Mouse (Mus musculus) granulocyte monocyte progenitor cell, adult 5-6 weeks (primary cell): ENCODE data around the gene AI464131. TPM values are rescaled to one million over a fixed set of nuclear protein-coding genes. Genes with fewer than 3 reads are reported as not detected.

Source experiments
- ATAC-seq: replicated peaks from 2 replicates; pipeline ENCODE4 v1.8.0; 2016; ENCODE audit warnings: mild to moderate bottlenecking, moderate TSS enrichment, inconsistent platforms; ENCODE audit not compliant: poor library complexity, severe bottlenecking
- total RNA-seq, 2 experiments: library from RNA; stranded (forward) in 1 of 2; stranded (reverse) in 1 of 2; fragments of 200-712, 200-1000 nt in 1 of 2; fragments of >200 nt in 1 of 2; fragmentation: Nextera tagmentation in 1 of 2; gene quantifications; 2 replicates each; pipeline ENCODE4 v1.2.3; 2014 to 2017

The AI464131 gene
- total RNA-seq, 2 experiments from 2014 or later = not detected

- peak; percentile 71 for ATAC-seq
These were observed 4.0 kb upstream of the AI464131 start for GRCm38 (mm10) chr4:41506906-41507305.

GRCm38 (mm10) chr4:41506156-41506555 lies 3.3 kb upstream of the AI464131 start:
- ATAC-seq = peak; percentile 34

DNA sequence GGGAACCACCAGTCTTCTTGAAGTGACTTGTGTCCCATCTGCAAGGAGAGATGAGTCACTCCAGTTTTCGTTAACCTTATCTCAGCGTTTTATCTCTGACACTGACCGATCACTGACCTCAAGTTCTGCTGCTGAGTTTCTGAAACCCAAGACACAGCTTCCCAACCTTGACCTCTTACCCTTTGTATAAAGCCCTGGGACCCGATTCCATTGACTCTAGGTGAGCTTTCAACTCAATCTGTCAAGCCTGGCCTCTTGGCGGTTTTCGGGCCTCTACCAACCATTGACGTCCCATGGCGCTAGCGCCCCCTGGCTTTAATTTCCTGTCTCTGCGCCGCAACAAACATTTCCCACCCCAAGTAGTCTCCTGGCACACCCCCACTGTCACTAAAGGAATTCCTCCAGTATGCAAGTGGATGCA lies 2.3 kb upstream of the AI464131 start:
- ATAC-seq = no peak

GRCm38 (mm10) chr4:41504325-41504724 lies 1.4 kb upstream of the AI464131 start:
- no peak for ATAC-seq

- no peak for ATAC-seq
These were observed 520 bp downstream of the AI464131 start for GRCm38 (mm10) chr4:41502171-41502940.

DNA sequence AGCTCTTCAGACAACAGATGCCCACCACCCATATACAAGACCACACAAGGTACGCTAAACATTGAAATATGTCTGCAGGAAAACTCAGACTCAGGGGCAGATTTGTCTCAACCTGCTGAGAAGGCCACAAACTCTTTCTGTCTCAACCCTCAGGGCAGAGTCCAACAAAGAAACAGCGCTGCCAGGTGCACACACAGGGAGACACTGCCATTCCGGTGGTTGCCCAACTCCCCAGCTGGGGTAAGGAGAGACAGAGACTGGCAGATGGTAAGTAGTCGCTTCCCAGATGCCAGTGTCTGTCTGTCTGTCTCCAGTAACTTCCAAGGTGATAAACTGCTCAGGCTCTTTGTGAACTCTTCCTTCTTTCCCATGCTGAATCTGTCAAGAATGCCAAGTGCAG lies 2.1 kb downstream of the AI464131 start:
- ATAC-seq = no peak

DNA sequence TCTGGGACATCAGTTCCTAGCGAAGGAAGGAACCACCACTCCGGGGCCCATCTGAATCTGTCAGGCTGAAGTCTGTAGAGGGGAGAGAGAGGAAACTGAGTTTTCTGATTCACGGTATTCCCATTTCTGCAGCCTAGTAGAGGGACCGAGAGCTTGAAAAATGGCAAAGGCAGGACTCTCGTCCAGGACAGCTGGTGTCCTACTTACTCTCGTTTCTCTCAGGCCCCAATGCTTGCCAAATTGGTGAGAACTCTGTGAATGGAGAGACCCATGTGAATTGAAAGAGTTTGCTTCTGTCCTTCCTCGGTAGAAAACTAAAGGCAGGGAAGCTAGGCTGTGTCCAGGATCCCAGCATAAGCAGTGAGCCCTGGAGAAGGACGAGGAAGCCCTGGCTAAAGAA lies 3.3 kb downstream of the AI464131 start:
- no peak for ATAC-seq

DNA sequence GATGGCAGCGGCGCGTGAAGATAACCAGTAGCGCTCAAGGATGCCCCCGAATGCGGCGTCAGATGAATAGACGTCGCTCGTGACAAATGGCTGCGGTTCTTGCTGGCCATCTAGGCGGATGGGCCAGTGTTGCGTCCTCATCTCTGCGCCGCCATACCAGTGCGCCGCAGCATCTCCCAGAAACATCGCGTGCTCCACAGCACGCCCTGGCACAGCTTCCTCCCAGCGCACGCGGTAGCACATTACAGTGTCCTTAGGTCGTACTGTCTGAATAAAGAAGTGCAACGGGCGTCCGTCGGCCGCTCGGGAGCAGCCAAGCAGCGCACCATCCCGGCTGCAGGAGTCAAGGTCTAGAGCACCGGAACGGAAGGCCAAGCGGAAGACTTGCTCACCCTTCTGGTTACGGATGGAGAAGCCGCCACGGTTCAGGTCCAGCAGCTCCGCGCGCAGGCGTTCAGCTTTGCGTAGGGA lies 3.9 kb downstream of the AI464131 start:
- 0 out of 2 replicates have a peak, but pooled peaks have one; percentile 8 for ATAC-seq

- no peak for ATAC-seq
These were observed 4.7 kb downstream of the AI464131 start for GRCm38 (mm10) chr4:41497995-41498845.

DNA sequence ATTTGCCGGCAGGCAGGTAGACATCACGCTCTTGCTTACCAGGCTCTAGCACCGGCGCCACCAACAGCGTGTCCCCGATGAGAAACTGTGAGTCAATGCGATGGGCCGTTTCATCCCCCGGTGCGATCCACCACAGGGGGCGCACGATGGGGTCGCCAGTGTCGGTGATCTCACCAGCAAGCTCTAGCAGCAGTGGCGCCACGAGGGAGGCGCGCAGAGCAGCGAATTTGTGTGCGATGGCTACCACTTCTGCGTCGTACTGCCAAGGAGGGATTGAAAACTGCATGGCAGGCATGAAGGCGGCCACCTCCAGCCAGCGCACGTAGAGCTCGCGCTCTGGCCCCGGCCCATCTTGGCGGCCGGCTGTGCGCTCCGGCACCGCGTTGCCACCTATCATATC lies 5.3 kb downstream of the AI464131 start:
- ATAC-seq = peak; percentile 61

DNA sequence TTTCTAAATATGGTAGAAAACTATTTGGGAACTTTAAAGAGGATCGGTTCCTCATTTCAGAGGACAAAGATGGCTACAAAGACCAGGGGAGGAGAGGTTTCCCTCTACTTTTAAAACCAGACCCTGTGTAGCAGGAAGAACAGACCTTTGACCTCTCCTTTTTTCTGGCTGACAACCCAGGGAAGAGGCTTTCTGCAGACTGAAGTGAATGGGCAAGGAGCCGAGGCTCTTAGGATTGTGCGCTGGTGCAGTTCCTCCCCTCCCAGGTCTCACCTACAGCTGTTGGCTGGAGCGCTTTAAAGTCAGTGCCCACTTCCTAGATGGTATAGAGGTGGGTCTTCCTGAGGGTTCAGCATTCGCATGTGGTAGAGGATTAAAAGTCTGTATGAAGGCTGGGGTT lies 5.8 kb downstream of the AI464131 start:
- no peak for ATAC-seq

DNA sequence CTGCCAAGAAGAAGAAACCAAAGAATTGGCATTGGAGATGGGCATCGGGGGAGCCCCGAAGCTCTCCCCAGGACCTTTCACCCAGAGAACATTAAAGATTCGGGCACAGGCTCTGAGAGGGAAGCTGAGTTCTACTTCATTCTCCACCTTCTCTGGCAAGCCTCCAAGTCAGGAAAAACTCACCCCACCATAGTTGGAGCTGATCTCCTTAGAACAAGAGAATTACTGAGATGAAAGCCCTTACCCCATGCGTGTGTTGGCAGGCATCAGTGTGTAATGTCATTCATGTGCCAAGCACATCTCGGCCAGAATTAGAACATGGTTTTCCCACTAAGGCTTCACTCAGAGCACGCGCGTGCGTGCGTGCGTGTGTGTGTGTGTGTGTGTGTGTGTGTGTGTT lies 7.0 kb downstream of the AI464131 start:
- no peak for ATAC-seq

- no peak for ATAC-seq
These were observed 7.8 kb downstream of the AI464131 start for GRCm38 (mm10) chr4:41495076-41495475.

DNA sequence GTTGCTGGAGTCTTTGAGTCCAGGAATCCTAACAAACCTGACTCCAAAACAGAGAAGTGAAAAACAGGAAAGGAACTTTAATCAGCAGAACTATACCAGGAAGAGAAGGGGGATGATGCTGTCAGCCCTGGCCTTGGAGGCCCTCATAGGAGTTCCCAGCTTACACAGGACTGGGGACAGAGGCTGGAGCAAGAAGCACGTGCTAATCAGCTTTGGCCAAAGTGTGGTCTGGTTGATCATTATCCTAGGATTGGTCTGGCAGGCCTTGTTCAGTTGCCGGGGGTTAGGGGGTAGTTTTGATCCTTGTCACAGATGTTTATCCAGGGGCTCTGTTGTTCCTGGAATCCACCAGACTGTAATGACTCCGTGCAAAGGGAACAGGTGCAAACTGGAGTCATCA lies 8.5 kb downstream of the AI464131 start:
- ATAC-seq = no peak

GRCm38 (mm10) chr4:41493464-41494116 lies 9.3 kb downstream of the AI464131 start:
- ATAC-seq = no peak

GRCm38 (mm10) chr4:41492951-41493350 lies 9.9 kb downstream of the AI464131 start:
- no peak for ATAC-seq

DNA sequence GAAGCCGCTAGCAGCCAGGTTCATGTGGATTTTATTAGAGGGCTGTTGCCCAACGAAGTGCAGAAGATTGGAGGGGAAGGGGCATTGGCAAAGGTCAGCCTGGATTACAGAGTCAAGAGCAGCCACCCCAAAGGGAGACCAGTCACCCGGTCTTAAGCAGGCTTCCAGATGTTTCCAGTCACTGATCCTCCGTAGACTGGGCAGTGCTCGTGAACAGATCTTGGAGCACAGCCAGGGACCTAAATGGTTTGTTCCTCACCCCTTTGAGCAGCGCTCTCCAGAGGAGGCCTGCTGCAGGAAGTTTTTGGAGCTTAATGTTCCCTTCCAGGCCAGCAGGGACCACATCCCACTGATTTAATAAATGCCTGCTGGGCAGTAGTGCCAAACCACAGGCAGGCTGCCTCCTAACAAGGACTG lies 21.3 kb downstream of the AI464131 start:
- ATAC-seq = no peak

GRCm38 (mm10) chr4:41480254-41480653 lies 22.6 kb downstream of the AI464131 start:
- ATAC-seq = no peak

DNA sequence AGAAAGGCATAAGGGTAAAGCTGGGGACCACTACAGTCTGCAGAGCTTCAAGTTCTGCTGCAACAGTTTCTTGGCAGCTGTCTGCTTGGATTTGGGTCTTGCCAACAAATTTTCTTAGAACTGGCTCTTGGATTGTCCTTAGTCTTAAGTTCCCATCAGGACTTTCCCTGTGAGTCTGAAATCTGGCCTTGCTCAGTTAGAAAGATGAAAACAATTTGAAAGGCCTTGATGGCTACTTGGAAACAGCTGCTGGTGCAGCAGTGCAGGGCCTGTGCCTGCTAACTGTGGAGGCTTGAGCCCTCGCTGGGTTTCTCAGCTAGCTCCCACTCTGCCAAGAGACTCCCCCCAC lies 23.4 kb downstream of the AI464131 start:
- ATAC-seq = no peak

DNA sequence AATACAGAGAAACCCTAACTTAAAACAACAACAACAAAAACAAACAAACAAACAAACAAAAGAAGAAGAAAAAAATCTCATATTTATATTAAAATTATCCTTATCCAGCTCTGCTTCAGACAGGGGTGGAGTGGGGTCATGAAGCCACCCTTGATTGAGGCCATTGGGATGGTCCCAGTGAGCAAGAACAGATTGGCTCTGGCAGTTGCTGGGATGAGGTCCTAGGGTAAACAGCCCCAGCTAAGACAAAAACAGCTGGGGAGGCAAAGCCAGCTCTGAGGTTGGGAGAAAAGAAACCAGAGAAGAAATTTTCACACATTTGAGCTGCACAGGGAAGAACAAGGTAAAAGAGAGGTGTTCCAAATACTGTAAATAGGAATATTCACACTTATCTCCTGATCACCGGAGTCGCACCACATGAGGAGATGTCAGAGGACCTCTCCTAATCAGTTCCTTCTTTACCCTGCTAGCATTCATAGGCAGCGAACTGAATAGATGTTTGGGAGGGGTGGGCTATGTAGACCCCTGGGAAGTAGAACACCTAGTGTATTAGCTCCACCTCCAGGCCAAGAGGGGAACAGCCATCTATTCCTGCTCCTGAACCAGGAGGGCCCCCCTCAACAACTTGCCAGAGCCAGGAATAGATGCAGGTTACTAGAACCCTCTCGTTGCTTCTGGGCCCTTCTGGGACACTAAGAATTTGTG lies 24.0 kb downstream of the AI464131 start:
- no peak for ATAC-seq
